Mouse (Mus musculus): Measurements from ENCODE around the gene Elane.

Elane gene

GRCm38 (mm10) chr10:79929967-79930825, 44.1 kb downstream of the Elane start:
- no peak for DNase-seq (ENCODE audit: low spot score)

GRCm38 (mm10) chr10:79930826-79931186, 44.8 kb downstream of the Elane start:
- no peak for DNase-seq (ENCODE audit: low spot score)

GRCm38 (mm10) chr10:79931797-79932196, 45.8 kb downstream of the Elane start:
- no peak for DNase-seq (ENCODE audit: low spot score)

GRCm38 (mm10) chr10:79932736-79933135, 46.7 kb downstream of the Elane start:
- peak; percentile 80 for DNase-seq (ENCODE audit: low spot score)

GRCm38 (mm10) chr10:79933145-79933679, 47.2 kb downstream of the Elane start:
- no peak for DNase-seq (ENCODE audit: low spot score)

GRCm38 (mm10) chr10:79933861-79934260, 47.8 kb downstream of the Elane start:
- DNase-seq (ENCODE audit: low spot score), result no peak

GRCm38 (mm10) chr10:79934272-79934721, 48.2 kb downstream of the Elane start:
- DNase-seq (ENCODE audit: low spot score), result no peak

GRCm38 (mm10) chr10:79934794-79935569, 48.9 kb downstream of the Elane start:
- DNase-seq (ENCODE audit: low spot score), result no peak

- DNase-seq (ENCODE audit: low spot score), result no peak
These were observed 50.4 kb downstream of the Elane start for GRCm38 (mm10) chr10:79936284-79936910.

- DNase-seq (ENCODE audit: low spot score), result no peak
These were observed 50.9 kb downstream of the Elane start for GRCm38 (mm10) chr10:79936911-79937441.

Measured in embryo, embryonic 10.5 days (tissue).